Mouse (Mus musculus): ENCODE measurements around the gene Camkk1.

Camkk1 gene

GRCm38 (mm10) chr11:73018471-73019146 lies at the start of gene Camkk1:
Gene Camkk1 (plus strand): TSS chr11:73019008.
- peak; percentile 95 to 97 for DNase-seq

- DNase-seq = no peak
Observed at GRCm38 (mm10) chr11:72974995-72975503, 43.8 kb upstream of the Camkk1 start.

- no peak for DNase-seq
Observed at GRCm38 (mm10) chr11:72982516-72982915, 36.3 kb upstream of the Camkk1 start.

GRCm38 (mm10) chr11:72983283-72983682 lies 35.5 kb upstream of the Camkk1 start:
- DNase-seq = no peak

GRCm38 (mm10) chr11:72986745-72987144 lies 32.1 kb upstream of the Camkk1 start:
- no peak for DNase-seq

GRCm38 (mm10) chr11:72987234-72987633 lies 31.6 kb upstream of the Camkk1 start:
- no peak for DNase-seq

GRCm38 (mm10) chr11:72987807-72988206 lies 31.0 kb upstream of the Camkk1 start:
- DNase-seq = no peak

- DNase-seq = no peak
Observed at GRCm38 (mm10) chr11:72989044-72989443, 29.8 kb upstream of the Camkk1 start.

- no peak for DNase-seq
Observed at GRCm38 (mm10) chr11:72990688-72991087, 28.1 kb upstream of the Camkk1 start.

GRCm38 (mm10) chr11:72991961-72992360 lies 26.8 kb upstream of the Camkk1 start:
- DNase-seq = no peak

- no peak for DNase-seq
Observed at GRCm38 (mm10) chr11:72996346-72996745, 22.5 kb upstream of the Camkk1 start.

GRCm38 (mm10) chr11:72996781-72997180 lies 22.0 kb upstream of the Camkk1 start:
- no peak for DNase-seq

GRCm38 (mm10) chr11:72997529-72998326 lies 21.1 kb upstream of the Camkk1 start:
- DNase-seq = no peak

GRCm38 (mm10) chr11:72998771-72999170 lies 20.0 kb upstream of the Camkk1 start, which contains the start of gene P2rx1:
Gene P2rx1 (plus strand): TSS chr11:72999103.
- no peak for DNase-seq

- peak; percentile 72 to 78 for DNase-seq
Observed at GRCm38 (mm10) chr11:73001029-73001428, 17.8 kb upstream of the Camkk1 start.

GRCm38 (mm10) chr11:73006377-73006776 lies 12.4 kb upstream of the Camkk1 start:
- DNase-seq = peak; percentile 58 to 66

GRCm38 (mm10) chr11:73007113-73007512 lies 11.7 kb upstream of the Camkk1 start:
- DNase-seq = no peak

GRCm38 (mm10) chr11:73007698-73008481 lies 10.9 kb upstream of the Camkk1 start:
- peak; percentile 57 to 63 for DNase-seq

- DNase-seq = no peak
Observed at GRCm38 (mm10) chr11:73008826-73009225, 10.0 kb upstream of the Camkk1 start.

- no peak for DNase-seq
Observed at GRCm38 (mm10) chr11:73009531-73010274, 9.1 kb upstream of the Camkk1 start.

GRCm38 (mm10) chr11:73013981-73014380 lies 4.8 kb upstream of the Camkk1 start:
- peak; percentile 60 to 65 for DNase-seq

GRCm38 (mm10) chr11:73014831-73015344 lies 3.9 kb upstream of the Camkk1 start:
- no peak for DNase-seq
